Mouse (Mus musculus) fibroblast of lung, adult 2 months (primary cell): ENCODE results near the gene Pknox2.

Experiments used
- DNase-seq: peaks from one replicate; pipeline ENCODE4 v3.0.0-alpha.2; 2011; ENCODE audit warnings: low read depth

Pknox2 gene

DNA sequence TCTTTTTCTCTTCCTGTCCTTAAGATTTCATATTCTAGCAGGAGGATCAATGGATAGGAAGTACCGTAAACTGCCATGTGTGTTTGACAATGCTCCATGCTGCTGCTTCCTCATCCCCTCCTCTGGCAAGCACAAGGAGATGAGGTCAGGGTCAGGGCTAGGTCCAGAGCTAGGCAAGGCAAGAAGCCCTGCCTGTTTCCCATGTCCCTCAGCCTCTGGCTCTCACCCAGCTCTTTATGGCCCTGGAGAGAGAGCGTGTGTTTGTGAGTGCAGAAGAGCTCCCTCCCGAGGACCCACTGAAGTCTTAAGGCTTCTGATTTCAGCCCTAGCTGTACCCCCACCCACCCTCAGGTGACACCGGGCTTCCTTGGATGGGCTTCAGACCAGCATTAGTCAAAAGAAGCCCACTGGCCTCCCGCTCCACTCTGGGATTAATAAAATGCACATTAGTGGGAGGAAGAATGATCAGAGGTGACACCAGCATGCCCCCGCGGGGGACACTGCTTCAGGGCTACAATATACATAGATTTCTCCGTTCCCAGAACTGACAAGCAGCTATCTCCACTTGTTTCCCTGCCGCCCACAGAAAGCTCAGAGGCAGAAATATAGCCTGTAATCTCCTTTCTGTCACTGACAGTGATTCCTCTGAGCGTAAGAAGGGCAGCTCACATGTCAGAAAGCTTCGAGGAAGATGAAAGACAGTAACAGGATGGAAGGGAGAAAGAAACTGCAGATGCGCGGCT is 156.4 kb downstream of the Pknox2 start:
- DNase-seq, result no peak

DNA sequence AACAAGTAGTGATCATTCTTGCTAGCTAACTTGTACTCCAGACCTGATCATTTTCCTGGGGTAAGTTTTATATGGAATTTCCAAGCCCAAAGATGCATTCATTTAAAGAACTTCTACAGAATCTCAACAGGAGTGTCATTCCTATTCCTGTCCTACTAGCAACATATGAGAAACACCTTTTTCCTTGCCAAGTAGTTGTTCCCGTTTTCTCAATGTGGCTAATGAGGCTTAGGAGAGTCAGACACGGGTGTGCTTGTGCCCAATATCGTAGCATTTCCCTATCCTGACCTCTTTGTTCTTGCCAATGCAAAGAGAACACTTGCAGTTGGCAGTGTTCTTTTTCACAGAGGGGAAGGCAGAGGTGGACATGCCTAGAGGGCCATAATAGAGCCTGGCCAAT is 157.2 kb downstream of the Pknox2 start:
- DNase-seq, result no peak

DNA sequence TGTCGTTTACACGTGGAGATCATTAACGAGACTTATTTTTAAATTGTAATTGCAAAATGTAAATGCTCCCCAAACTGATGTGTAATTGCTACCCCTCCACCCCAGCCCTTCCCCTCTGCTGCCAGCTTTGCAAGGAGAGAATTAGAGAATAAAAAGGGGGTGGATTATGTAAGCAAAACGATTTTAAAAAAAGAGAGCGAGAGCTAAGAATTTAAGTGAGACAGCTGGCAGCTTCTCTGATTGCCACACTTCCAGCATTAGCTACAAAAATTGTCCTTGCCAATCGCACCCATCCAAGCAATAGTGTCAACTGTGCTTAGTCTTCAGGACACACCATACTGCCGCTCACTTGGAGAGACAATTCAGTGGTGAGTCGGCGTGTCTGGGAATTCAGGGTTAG is 162.0 kb downstream of the Pknox2 start:
- DNase-seq, result no peak

DNA sequence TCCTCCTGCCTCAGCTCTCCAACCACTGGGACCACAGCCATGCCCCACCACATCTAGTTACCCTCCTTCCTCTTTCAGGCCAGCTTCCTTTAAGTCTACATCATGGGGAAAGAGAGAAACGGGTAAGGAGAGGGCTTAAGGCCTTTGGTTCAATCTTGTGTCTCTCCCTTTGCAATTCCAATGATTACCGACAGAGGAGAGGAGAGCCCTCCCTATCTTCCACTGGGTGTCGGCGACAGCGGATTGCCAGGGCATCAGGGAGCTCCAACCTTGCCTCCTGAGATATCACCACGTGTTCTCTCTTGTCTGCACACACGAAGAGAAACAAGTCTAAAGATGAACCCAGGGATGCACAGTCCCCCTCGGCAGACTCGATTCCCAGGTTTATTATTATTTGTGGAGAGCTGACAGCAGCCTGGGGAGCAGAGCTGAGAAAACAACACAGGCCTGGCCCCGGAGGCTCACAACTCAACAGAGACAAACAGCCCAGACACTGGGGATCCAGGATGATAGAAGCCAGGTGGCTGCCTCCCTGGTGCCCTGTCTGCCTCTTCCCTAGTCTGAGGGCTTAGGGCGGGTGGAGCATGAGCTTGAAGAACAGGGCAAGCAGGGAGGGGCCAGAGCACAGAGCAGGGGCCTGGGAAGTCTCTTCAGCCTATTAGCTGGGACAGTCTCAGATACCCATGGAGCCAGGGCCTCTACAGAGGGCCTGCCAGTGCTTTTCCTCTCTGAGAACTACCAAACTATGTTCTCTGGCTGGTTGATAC is 170.4 kb downstream of the Pknox2 start:
- no peak for DNase-seq

DNA sequence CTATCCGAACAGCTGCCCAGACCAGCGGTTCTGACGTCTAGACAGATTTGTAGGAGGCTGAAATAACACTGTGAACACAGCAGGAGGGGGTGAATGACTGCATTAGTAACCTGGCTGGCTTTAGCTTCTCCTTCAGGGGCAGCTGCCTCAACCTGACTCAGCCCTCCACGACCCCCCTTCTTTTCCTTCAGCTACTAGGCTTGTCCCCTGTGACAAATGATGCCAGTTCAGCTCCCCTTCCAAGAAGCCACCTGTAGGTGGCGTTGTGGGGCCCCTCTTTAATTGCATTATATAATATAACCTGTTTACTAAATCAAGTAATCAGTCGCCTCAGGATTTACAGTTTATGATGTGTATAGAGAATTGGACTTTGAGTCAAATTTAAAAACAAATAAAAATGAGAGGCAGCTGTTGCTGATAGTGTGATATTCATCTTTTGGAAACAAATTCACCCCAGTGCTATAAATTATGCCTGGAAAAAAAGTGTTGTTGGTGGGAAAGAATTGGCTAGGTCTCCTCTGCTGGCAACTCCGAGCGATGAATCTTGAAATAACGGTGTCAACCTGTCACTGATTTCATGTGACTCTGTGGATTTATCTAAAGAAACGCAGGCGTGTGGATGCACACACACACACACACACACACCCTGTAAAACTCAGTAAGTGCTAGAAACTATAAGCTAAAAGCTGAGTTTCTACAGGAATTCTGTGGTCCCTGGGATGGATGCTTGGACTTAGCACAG is 173.6 kb downstream of the Pknox2 start:
- DNase-seq, result peak; percentile 29

DNA sequence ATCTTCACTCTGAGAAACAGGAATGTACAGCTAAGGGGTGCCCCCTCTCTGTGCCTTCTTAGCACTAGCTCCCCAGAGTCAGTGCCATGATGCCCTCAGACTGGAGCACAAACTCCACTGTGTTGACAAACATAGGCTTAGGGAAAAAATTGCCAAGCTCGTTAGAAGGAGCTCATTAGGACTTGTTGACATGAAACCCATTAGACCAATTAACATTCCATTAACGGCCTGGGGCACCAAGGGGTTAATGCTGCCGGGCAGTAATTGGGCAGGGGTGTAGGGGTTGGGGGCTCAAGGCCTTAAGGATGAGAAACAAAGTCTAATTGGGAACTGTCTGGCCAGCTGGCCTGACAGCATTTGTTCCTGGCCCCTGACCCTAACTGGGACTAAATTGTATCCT is 175.1 kb downstream of the Pknox2 start:
- DNase-seq, result no peak

DNA sequence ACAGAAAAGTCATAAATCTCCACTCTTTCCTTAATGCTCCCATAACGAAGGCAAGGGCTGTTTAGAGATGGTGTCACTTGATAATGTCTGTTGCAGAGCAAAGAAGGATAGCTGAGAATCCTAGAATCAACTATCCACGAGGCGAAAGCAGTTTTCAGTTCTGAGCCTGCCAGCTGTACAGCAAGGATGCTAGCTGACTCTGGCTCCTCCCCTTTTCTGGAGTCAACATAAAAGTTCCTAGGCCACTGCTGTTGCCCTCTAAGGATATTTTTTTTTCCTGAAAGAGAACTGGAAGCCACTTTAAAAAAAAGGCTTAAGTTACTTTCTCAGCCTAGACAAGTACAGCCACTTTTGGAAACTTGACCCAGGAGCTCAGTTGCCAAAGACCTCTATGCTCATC is 176.1 kb downstream of the Pknox2 start:
- DNase-seq, result no peak

DNA sequence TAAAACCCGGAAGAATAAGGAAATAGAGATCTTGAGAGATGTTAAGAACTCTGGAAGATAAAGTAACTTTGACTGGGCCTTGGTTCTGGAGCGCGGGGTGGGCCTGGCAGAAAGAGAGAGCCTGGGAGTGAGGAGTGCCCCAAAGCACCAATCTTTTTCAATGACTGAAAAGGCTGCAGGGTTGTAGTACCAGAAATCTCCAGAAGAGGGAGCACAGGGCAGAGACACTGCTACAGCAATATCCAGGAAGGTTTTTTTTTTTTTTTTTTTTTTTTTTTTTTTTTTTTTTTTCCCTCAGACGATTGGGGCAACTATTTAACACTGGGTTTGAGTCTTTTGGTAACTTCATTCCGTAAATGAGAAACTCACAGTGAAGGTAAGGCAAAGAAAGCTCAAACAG is 176.6 kb downstream of the Pknox2 start:
- DNase-seq, result peak; percentile 45

DNA sequence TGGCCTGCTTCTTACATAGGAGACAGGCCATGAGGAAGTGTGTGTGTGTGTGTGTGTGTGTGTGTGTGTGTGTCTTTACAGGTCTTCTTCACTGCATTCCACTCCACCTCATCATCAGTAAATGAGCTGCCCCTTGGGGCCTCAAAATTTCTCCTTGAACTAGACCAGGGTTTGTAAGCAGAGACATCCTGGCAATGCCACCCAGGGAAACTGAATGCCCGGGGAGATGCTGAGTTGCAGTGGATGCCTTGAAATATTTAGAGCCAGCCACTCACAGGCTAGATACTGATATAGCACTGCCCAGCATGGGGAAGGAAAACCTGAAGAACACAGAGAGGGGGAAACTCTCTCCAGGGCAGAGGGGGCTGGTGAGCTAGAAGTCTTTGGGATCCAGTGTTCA is 178.1 kb downstream of the Pknox2 start:
- DNase-seq, result no peak

DNA sequence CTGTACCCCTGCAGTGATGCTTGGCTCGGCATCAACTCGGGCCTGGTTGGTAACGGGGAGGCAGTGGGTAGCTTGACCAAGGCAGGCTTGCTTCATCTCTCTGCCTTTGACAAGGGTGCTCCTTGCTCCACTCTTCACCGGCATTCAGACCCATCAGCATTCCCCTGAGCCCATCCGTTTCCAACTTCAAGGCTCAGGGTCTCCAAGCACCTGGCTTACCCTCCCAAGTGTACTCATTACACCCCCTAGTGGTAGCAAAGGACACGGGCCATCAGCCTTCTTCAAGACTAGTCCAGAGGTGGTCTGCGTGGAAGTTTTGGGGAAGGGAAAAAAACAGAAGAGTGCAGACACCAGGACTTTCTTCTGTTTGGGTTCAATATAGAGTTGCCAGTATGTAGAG is 178.5 kb downstream of the Pknox2 start:
- no peak for DNase-seq

DNA sequence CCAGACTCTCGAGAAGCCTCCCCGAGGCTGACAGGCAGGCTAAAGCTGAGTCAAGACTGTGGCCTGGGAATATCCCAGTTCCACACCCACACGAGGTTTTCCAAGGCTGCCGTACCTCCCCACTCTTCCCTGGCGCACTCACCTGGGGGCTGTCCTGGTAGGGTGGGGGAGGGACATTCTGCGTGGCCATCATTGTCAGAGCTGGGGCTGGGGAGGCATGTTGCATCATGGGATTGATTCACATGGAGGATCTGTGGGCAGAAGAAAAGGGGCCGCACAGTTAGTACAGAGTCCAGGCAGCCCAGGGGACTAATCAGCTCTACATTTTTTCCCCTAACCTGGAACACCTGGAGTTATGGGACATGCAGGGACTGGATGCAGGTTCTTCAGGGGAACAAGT is 179.0 kb downstream of the Pknox2 start:
- no peak for DNase-seq

DNA sequence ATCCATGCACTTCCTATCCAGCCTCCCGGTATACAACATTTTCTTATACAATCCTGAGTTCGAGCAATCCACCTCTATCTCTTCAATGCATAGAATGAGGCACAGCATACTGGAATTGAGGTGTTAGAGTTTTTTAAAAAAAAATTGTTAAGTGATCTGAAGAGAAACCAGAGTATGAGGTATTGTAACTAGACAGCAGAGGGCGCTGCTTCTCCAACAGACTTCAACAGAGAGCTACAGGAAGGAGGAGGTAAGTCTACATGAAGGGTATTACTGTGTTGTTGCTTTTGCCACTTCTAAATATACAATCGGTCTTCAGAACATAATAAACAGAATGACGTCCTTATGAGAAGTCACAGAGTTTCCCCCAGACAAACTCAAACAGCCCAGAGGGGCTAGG is 181.5 kb downstream of the Pknox2 start:
- peak; percentile 17 for DNase-seq

DNA sequence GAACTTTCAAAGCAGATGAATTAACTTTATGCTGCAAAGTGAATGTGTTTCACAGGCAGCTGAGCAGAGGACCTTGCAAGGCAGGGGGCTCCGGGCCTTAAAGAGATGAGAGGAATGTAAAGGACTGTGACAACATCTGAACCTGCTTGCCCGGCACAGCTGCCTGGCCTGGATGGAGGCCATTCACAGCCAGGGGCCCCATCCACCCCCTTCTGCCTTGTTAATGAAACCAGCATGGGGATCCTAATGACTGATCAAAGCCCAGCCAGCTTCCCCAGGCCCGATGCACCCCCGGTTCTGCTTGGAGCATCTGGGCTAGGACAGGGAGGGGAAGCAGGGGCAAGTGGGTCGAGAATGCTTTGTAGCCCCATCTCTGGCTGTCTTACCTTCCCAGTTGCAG is 183.0 kb downstream of the Pknox2 start:
- DNase-seq, result no peak

DNA sequence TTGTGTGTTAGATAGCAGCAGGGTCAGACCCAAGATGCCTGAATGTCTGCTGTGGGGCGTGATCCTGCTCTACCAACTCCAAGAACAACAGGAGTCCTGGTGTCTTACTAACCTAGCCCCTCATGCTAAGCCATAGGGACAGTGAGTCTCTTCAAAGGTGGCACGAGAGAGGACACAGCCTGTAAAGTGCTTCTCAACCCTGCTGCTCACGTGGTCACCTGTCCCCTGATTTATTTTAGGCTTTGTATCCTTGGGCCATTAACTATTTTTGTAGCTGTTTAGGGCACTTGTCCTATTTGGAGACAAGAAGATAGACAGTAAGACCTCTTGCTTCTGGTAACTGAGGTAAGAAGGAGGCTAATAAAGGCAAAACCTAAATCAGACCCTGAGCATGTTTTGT is 183.7 kb downstream of the Pknox2 start:
- no peak for DNase-seq

DNA sequence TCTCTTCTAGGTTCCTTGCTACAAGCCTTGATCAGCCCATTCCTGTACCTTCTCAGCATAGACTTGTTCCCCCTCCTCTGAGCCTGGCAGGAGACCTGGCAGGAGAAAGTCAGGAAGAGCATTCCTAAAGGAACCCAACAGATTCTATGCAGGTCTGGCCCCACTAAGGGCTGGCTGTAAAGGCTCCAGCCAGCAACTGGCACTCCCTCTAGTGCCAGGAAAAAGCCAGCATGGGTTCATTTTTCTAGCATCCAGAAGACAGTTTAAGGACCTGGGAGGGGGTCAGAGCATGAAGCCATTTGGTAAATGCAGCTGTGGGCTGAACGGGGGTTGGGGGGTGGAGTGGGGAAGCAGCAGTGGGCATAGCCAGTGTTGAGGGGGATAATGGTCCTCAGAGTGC is 185.3 kb downstream of the Pknox2 start:
- DNase-seq, result no peak

DNA sequence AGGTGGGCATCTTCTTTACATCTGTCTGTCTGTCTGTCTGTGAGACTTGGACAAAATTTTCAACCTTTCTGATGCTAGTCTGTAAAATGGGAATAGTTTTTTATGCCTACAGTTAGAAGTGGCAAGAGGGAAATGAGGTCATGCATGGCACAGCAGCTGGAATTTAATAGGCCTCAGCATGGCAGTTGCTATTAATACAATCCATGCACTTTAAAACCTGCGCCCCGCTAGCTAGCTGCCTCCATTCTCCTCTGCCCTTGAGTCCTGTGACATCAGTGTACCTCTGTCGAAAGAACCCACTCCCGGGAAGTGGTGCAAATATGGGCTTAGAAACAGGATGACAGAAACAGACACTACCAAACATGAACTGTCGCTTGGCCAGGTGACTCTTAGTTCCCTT is 186.1 kb downstream of the Pknox2 start:
- DNase-seq, result no peak

DNA sequence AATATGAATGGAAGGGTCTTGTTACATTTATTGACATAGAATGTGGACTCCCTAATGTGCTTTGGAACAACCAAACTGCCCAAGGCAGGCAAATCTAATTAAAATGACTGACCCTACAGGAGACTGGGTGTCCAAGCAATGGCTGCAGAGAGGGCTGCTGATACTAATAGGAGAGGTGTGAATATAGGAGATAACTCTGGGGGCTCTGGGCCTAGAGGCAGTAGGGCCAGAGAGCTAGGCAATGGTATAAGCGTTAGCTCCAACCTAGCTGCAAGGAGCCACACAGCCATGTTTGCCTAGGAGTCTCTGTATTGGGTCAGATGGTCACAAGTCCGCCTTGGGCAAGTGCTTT is 196.1 kb downstream of the Pknox2 start:
- no peak for DNase-seq

DNA sequence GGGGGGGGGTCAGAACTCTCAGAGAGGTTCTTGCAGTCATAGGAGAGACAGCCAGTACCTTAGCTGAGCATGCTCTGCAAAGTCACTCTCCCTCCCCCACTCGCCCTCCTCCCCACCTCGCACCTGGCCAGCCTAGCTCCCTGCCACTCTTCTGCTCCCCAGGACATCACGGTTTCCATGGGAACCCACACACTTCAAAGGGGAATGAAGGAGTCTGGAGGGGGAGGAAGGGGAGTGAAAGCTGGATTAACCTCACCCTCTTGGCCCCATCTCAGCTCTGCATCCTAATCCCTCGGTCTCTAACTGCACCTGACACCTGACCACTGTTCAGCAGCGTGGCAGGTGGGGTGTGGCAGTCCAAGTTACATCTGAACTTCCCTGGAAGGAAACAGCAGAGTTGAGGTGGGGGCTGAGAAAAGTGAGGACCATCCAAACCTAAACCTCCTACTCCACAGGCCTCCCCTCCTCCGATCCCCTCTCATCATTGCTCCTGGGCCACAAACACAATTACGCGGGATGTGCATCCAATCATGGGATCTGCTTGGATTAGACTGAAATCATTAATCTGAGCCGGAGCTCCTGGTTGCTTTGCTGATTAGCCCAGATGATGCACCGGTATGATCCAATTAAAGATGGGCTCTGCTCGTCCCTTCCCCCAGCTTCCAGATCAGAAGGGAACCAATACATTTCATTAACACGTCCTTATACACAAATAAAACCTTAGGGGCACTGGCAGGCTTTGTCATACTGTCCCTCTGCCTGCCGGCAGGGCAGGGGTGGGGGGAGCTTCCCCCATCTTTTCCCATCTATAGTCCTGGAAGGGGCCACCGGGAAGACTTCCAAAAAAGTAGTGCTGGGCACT is 196.7 kb downstream of the Pknox2 start:
- no peak for DNase-seq

DNA sequence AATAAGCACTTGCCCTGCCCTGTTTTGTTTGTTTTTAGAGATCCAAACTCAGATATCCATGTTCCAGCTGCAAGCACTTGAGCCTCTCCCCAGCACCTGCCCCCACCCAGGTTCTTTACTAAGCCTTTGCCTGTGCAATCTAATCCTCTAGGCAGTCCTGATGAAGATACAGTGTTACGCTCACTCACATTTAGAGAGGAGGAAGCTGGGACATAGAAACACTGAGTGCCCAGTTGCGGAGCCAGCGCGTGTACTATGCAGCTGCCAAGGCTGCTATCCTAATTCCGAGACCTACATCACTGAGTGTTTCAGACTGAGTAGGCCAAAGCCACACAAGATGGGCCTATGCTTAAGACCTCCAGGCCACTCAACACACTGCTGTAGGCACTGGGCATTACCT is 199.0 kb downstream of the Pknox2 start:
- DNase-seq, result no peak

DNA sequence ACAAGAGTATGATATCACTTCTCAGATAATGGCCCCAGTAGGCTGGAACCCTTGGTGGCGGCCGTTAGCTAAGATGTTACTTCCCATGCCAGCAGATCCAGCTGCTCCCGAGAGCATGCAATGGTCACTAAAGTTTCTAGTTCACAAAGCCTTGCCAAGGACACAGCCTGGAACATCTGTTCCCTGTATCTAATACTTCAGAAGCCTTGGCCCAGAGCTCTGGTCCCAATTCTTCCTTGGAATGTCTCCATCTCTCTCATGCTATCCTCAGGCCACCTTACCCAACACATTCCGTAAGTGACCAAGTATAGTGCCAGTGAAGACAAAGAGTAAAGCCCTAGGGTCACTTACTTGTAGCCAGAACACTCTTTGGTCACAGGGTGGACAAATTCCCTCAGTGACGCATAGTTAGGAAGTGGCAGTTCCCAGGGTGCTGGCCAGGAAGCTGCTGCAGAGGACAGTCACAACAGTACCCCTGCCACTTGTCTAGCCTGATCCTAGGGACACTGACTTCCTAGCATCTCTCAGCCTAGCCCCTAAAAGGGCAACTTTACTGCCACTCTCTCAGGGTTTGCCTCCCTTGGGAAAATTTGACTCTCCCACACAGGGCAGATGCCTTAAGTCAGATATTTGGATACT is 200.0 kb downstream of the Pknox2 start:
- DNase-seq, result no peak

DNA sequence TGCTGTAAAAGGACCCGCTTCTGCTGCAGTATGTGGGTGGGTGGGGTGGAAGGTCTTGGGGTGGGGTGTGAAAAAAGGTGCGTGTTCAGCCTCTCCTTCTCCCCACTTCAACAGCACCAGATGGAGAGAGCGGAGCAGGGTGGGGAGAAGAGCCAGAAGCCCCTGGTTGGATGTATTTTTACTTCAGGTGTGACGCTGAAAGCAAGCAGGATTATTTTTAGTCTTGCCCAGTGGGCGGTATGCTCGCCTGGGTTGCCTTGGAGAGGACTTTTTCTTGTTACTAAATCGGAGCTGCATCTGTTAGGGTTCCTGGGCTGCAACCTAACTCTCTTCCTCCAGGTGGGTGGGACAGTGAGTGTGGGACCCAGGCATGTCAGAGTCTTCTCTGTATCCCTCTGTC is 202.4 kb downstream of the Pknox2 start:
- no peak for DNase-seq

DNA sequence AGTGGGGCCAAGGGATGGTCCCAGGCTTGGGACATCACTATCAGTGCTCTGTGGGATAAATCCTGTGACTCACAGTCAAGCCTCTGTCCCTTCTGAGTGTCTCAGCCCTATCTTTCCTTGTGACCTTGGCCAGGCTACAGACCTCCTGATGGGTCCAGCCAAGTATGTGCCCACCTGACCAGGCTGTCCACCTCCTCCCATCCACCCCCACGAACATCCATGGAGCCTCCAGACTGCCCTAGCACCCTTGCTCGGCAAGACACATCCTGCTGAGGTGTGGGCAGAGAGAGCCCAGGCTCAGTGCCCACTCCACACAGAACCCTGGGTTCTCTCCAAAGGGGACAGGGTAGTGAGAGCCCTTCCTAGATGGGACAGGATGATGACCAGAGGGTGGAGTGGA is 204.6 kb downstream of the Pknox2 start:
- DNase-seq, result no peak
